Mouse (Mus musculus): Measurements from ENCODE around the gene Slit1. TPM values are rescaled to one million over a fixed set of nuclear protein-coding genes. Genes with fewer than 3 reads are reported as not detected.
A peak's percentile ranks its signal among the peaks of the same experiment; 100 is the strongest.

Slit1 gene
- polyA plus RNA-seq, 1 experiment from 2014 or later: 17.4 TPM

DNA sequence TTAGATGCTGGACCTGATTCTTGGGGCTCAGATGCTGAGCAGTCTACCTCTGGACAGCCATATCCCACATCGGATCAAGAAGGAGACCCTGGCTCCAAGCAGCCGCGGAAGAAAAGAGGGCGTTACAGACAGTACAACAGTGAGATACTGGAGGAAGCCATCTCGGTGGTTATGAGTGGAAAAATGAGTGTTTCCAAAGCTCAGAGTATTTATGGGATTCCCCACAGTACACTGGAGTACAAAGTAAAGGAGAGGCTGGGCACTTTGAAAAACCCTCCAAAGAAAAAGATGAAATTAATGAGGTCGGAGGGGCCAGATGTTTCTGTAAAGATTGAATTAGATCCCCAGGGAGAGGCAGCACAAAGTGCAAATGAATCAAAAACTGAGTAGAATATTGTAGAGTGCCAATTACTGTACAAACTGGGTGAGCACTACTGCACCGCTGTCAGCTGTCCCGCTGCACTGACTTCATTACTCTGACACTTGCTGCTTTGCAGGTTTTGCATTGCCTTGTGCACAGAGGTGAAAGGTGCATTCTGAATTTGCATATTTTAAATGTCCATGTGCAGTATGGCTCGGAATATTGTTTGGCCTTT is 184.5 kb downstream of the Slit1 start:
- Histone ChIP-seq H3K27ac (ENCODE audit: low read depth, low read length) (0 out of 2 replicates have a peak overlapping the region, but pooled peaks have one; percentile 23), H3K4me1 (ENCODE audit: control insufficient read depth, insufficient read depth, low read depth, low read length) (no peaks in the 10 kb centered on the region), H3K9me3 (ENCODE audit: control insufficient read depth, low read length) (no peaks in the 10 kb centered on the region), H3K27me3 (replicated peaks; ENCODE audit: control insufficient read depth, insufficient read depth, low read length) (no peaks in the 10 kb centered on the region), H3K36me3 (ENCODE audit: control insufficient read depth, insufficient read depth, low read length) (peaks cover 11% of the 10 kb centered on the region), H3K4me2 (ENCODE audit: low read length) (no peak overlapping the region), H3K9ac (ENCODE audit: low read depth, low read length) (no peak overlapping the region), H3K4me3 (ENCODE audit: low read length) (no peak overlapping the region)
- whole genome bisulfite sequencing: 71% methylated on average over 9 of the region's 9 CpGs
- peak; percentile 50 for ATAC-seq

DNA sequence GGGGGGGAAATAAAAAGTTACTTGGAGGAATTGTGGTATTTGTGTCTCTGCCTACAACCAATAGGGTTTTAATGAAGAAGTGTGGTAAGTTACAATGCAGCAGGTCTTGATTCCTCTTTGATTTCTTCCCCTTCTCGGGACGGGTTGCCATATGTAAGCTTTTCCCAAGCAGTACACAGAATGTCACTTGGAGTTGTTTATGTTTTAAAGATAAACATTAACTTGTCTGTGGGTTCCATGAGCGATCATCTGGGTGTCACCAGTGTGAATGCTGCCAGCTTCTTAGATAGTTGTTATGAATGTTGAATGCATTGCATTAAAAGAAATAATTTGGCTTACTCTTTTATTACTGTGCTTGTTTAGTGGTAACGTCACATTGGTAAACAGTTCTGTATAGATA is 186.0 kb downstream of the Slit1 start:
- ATAC-seq: no peak
- H3K4me3 ChIP-seq (ENCODE audit: low read length): no peak overlapping the region
- H3K4me1 ChIP-seq (ENCODE audit: control insufficient read depth, insufficient read depth, low read depth, low read length): no peaks in the 10 kb centered on the region
- no peak overlapping the region for H3K27ac ChIP-seq (ENCODE audit: low read depth, low read length)
- H3K36me3 ChIP-seq (ENCODE audit: control insufficient read depth, insufficient read depth, low read length): peaks cover 11% of the 10 kb centered on the region
- WGBS: 88% methylated on average over 4 of the region's 4 CpGs
- no peak overlapping the region for H3K4me2 ChIP-seq (ENCODE audit: low read length)
- no peak overlapping the region for H3K9ac ChIP-seq (ENCODE audit: low read depth, low read length)
- no peaks in the 10 kb centered on the region for H3K9me3 ChIP-seq (ENCODE audit: control insufficient read depth, low read length)
- no peaks in the 10 kb centered on the region for H3K27me3 ChIP-seq (replicated peaks; ENCODE audit: control insufficient read depth, insufficient read depth, low read length)

DNA sequence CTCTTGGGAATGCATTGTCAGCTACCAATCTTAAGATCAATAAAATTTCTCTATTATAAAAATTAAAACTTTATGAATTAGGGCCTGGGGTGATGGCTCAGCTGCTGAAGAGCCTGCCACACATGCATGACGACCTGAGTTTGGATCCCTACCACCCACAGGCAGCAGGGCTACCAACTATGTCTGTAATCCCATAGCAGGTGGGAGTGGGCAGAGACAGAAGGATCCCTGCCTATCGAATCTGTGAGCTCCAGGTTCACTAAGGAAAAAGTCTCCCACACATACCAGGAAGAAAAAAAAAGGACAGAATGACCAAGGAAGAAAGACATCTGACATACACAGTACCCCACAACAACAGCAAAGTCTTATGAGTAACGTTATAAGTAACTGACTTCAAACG is 186.5 kb downstream of the Slit1 start:
- H3K27ac ChIP-seq (ENCODE audit: low read depth, low read length): no peak overlapping the region
- H3K4me1 ChIP-seq (ENCODE audit: control insufficient read depth, insufficient read depth, low read depth, low read length): no peaks in the 10 kb centered on the region
- peaks cover 11% of the 10 kb centered on the region for H3K36me3 ChIP-seq (ENCODE audit: control insufficient read depth, insufficient read depth, low read length)
- H3K9ac ChIP-seq (ENCODE audit: low read depth, low read length): no peak overlapping the region
- no peaks in the 10 kb centered on the region for H3K9me3 ChIP-seq (ENCODE audit: control insufficient read depth, low read length)
- no peak overlapping the region for H3K4me2 ChIP-seq (ENCODE audit: low read length)
- no peak overlapping the region for H3K4me3 ChIP-seq (ENCODE audit: low read length)
- no peaks in the 10 kb centered on the region for H3K27me3 ChIP-seq (replicated peaks; ENCODE audit: control insufficient read depth, insufficient read depth, low read length)
- no peak for ATAC-seq
- WGBS: 80% methylated on average over 4 of the region's 4 CpGs

Small RNA genes lying within 50 kb of the gene (microRNA-seq; reads per million reads assigned to microRNA genes)
- not detected for gene Mir8091

Other genes starting within 250 kb of the Slit1 start
- 1.6 and 1.7 TPM in 2 replicates for gene Gm340, start 161.3 kb downstream of the Slit1 start, polyA plus RNA-seq (2015; fragmentation: Nextera tagmentation; extraction: Ambion mirVana)
- gene Arhgap19, start 58.4 kb upstream of the Slit1 start, polyA plus RNA-seq (2015; fragmentation: Nextera tagmentation; extraction: Ambion mirVana): 3.8 and 5.9 TPM in 2 replicates
- 18.2 and 19.6 TPM in 2 replicates for gene Frat1, start 86.3 kb upstream of the Slit1 start, polyA plus RNA-seq (2015; fragmentation: Nextera tagmentation; extraction: Ambion mirVana)
- gene Frat2, start 104.5 kb upstream of the Slit1 start, polyA plus RNA-seq (2015; fragmentation: Nextera tagmentation; extraction: Ambion mirVana): 4.3 and 4.6 TPM in 2 replicates
- 16.6 and 21.2 TPM in 2 replicates for gene Rrp12, start 152.5 kb upstream of the Slit1 start, polyA plus RNA-seq (2015; fragmentation: Nextera tagmentation; extraction: Ambion mirVana)
- 619 and 637 TPM in 2 replicates for gene Pgam1, start 168.3 kb upstream of the Slit1 start, polyA plus RNA-seq (2015; fragmentation: Nextera tagmentation; extraction: Ambion mirVana)
- gene Exosc1, start 189.8 kb upstream of the Slit1 start, polyA plus RNA-seq (2015; fragmentation: Nextera tagmentation; extraction: Ambion mirVana): 52.4 and 55.9 TPM in 2 replicates
- 91.3 and 91.4 TPM in 2 replicates for gene Zdhhc16, start 189.8 kb upstream of the Slit1 start, polyA plus RNA-seq (2015; fragmentation: Nextera tagmentation; extraction: Ambion mirVana)
- 30.0 and 31.3 TPM in 2 replicates for gene Mms19, start 237.5 kb upstream of the Slit1 start, polyA plus RNA-seq (2015; fragmentation: Nextera tagmentation; extraction: Ambion mirVana)
- gene Ubtd1, start 238.1 kb upstream of the Slit1 start, polyA plus RNA-seq (2015; fragmentation: Nextera tagmentation; extraction: Ambion mirVana): 13.4 and 15.2 TPM in 2 replicates

All from hindbrain, embryonic 16.5 days (tissue).